Mouse (Mus musculus): ENCODE results near the gene Phf23.

DNA sequence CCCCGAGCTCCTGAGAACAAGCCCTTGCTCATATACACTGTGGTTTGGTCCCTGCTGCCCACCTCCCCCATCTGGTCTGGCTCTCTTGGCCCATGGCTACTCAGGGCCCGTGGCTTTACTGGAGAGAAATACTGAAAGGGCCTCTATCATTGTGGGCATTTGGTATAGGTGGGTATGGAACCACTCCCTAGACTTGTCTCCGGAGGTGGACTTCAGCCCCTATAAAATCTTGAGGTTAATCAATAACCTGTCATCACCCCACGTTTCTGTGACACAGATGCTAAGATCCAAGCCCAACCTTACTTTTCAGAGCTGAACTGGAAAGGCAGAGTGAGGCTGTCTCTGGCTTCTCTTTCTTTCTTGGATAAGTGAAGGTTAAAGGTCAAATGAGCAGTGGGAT lies 26.8 kb upstream of the Phf23 start:
- TF ChIP-seq POLR2A (IDR thresholded peaks at IDR 0.05; ENCODE audit: insufficient read depth, low read depth, low read length) = no peak
- no peak for TF ChIP-seq CTCF (IDR thresholded peaks at IDR 0.05; ENCODE audit: insufficient read depth, low read depth, low read length)
